Mouse (Mus musculus) thymus, adult 2 months (tissue): ENCODE data around the gene Eif4h.

Source experiments
- CTCF ChIP-seq: fragments of 200-500 bp; IDR thresholded peaks from 2 replicates; pipeline ENCODE4 v1.5.1; 2012; ENCODE audit warnings: mild to moderate bottlenecking, control low read depth, low read length, moderate library complexity, borderline replicate concordance; ENCODE audit not compliant: control insufficient read depth, poor library complexity, insufficient read depth; ENCODE audit errors: extremely low read depth
- POLR2A ChIP-seq: fragments of 200-500 bp; IDR thresholded peaks from 2 replicates; pipeline ENCODE4 v1.6.1; 2012; ENCODE audit warnings: mild to moderate bottlenecking, low read length, control low read depth, moderate library complexity; ENCODE audit not compliant: control insufficient read depth, poor library complexity, insufficient read depth; ENCODE audit errors: extremely low read depth

- TF ChIP-seq CTCF (no peak), POLR2A (no peak)
Measured at GRCm38 (mm10) chr5:134632841-134633240, 6.4 kb downstream of the Eif4h start.
